Mouse (Mus musculus) stomach, postnatal 0 days (tissue): ENCODE measurements around the gene Satb1. TPM values are rescaled to one million over a fixed set of nuclear protein-coding genes. Genes with fewer than 3 reads are reported as not detected.

Source experiments
- ATAC-seq: fragments of 200-750 bp; cut with Nextera tagmentation; 2 replicates; pipeline ENCODE4 v1.8.0; 2017; ENCODE audit not compliant: low FRiP score, low TSS enrichment
- DNase-seq: peaks from one replicate; pipeline ENCODE4 v3.0.0-alpha.2; 2016; ENCODE audit warnings: low spot score
- H3K27ac ChIP-seq: fragments of 300-500 bp; sonication (generic); replicated peaks from 2 replicates; pipeline ENCODE4 v1.5.1; 2014; ENCODE audit warnings: mild to moderate bottlenecking, control low read depth
- H3K27me3 ChIP-seq: fragments of 300-500 bp; sonication (generic); 2 replicates; pipeline ENCODE4 v1.6.1; 2014; ENCODE audit warnings: low read length; ENCODE audit not compliant: control insufficient read depth, insufficient read depth
- H3K36me3 ChIP-seq: fragments of 300-500 bp; sonication (generic); 2 replicates; pipeline ENCODE4 v1.6.1; 2014; ENCODE audit warnings: low read length, mixed read lengths; ENCODE audit not compliant: control insufficient read depth, insufficient read depth
- H3K4me1 ChIP-seq: fragments of 300-500 bp; sonication (generic); replicated peaks from 2 replicates; pipeline ENCODE4 v1.6.1; 2014; ENCODE audit warnings: antibody characterized with exemption; ENCODE audit not compliant: control insufficient read depth, insufficient read depth
- H3K4me2 ChIP-seq: fragments of 300-500 bp; sonication (generic); replicated peaks from 2 replicates; pipeline ENCODE4 v1.6.1; 2014; ENCODE audit warnings: low read depth, mild to moderate bottlenecking, control low read depth, moderate library complexity
- H3K4me3 ChIP-seq: fragments of 300-500 bp; sonication (generic); 2 replicates; pipeline ENCODE4 v1.5.1; 2014; ENCODE audit warnings: low read depth, low read length, control low read depth
- H3K9ac ChIP-seq: fragments of 300-500 bp; sonication (generic); 2 replicates; pipeline ENCODE4 v1.6.1; 2014; ENCODE audit warnings: mild to moderate bottlenecking, low read length, control low read depth, mixed read lengths
- H3K9me3 ChIP-seq: fragments of 300-500 bp; sonication (generic); 2 replicates; pipeline ENCODE4 v1.6.1; 2016; ENCODE audit warnings: low read length; ENCODE audit not compliant: control insufficient read depth
- CTCF ChIP-seq: IDR thresholded peaks from 2 replicates; pipeline ENCODE4 v1.5.1; 2016; ENCODE audit warnings: antibody characterized with exemption, low read depth, mild to moderate bottlenecking, moderate library complexity
- EP300 ChIP-seq: optimal IDR thresholded peaks from 2 replicates; pipeline ENCODE3; 2016; ENCODE audit warnings: antibody characterized with exemption
- WGBS: fragments of 180-500 bp; shearing (Covaris S2); extraction: QIAGEN DNeasy Blood & Tissue Kit; methylation state at CpG from one replicate; pipeline ENCODE4 v1.1.7; 2014; 5-methylcytosine and 5-hydroxymethylcytosine counted together
- polyA plus RNA-seq: library from polyadenylated mRNA; unstranded; fragments of >200 nt; fragmentation: Nextera tagmentation; extraction: Ambion mirVana; gene quantifications from 2 replicates; pipeline ENCODE4 v1.2.1, GENCODE M21; 2015

The Satb1 gene
- polyA plus RNA-seq, 1 experiment from 2014 or later: 2.9 TPM

- 3% methylated on average over 6 of the region's 6 CpGs for WGBS
- H3K36me3 ChIP-seq: no peaks in the 10 kb centered on the region
- no peaks in the 10 kb centered on the region for H3K27me3 ChIP-seq
- no peaks in the 10 kb centered on the region for H3K9me3 ChIP-seq
- no peak for DNase-seq
- no peaks in the 10 kb centered on the region for H3K4me1 ChIP-seq
- no peak for TF ChIP-seq EP300
- TF ChIP-seq CTCF: no peak
- H3K4me2 ChIP-seq: peak overlapping the region; percentile 95
- peak overlapping the region; percentile 85 for H3K4me3 ChIP-seq
- H3K27ac ChIP-seq: no peak overlapping the region
- no peak overlapping the region for H3K9ac ChIP-seq
- no peak for ATAC-seq
Observed at GRCm38 (mm10) chr17:51813784-51814120, 19.3 kb downstream of the Satb1 start.

GRCm38 (mm10) chr17:51812942-51813783 is 19.9 kb downstream of the Satb1 start:
- peak; percentile 55 for DNase-seq
- H3K9ac ChIP-seq: peak overlapping the region; percentile 72
- peak overlapping the region; percentile 85 for H3K4me3 ChIP-seq
- no peaks in the 10 kb centered on the region for H3K36me3 ChIP-seq
- under 1% methylated on average over 60 of the region's 115 CpGs for WGBS
- peak; percentile 65 for ATAC-seq
- TF ChIP-seq CTCF (no peak), EP300 (no peak)
- no peaks in the 10 kb centered on the region for H3K27me3 ChIP-seq
- H3K9me3 ChIP-seq: no peaks in the 10 kb centered on the region
- H3K4me2 ChIP-seq: peak overlapping the region; percentile 95
- peak overlapping the region; percentile 30 for H3K27ac ChIP-seq
- H3K4me1 ChIP-seq: no peaks in the 10 kb centered on the region

GRCm38 (mm10) chr17:51812261-51812941 is 20.7 kb downstream of the Satb1 start:
- Histone ChIP-seq H3K9me3 (no peaks in the 10 kb centered on the region), H3K9ac (peak overlapping the region; percentile 72), H3K27ac (peak overlapping the region; percentile 30; the same call in 1 of the 2 replicates), H3K27me3 (no peaks in the 10 kb centered on the region), H3K4me1 (no peaks in the 10 kb centered on the region), H3K4me2 (peak overlapping the region; percentile 95), H3K36me3 (no peaks in the 10 kb centered on the region), H3K4me3 (peak overlapping the region; percentile 85)
- TF ChIP-seq EP300: no peak
- TF ChIP-seq CTCF: no peak
- ATAC-seq (peak; percentile 26; the same call in 1 of the 2 replicates), DNase-seq (peak; percentile 21)
- whole genome bisulfite sequencing: under 1% methylated on average over 32 of the region's 48 CpGs

GRCm38 (mm10) chr17:51811911-51812260 is 21.2 kb downstream of the Satb1 start:
- no peak for DNase-seq
- Histone ChIP-seq H3K4me3 (peak overlapping the region; percentile 85), H3K36me3 (no peaks in the 10 kb centered on the region), H3K27ac (no peak overlapping the region), H3K4me1 (no peaks in the 10 kb centered on the region), H3K9ac (peak overlapping the region; percentile 72), H3K27me3 (no peaks in the 10 kb centered on the region), H3K9me3 (no peaks in the 10 kb centered on the region), H3K4me2 (peak overlapping the region; percentile 95)
- TF ChIP-seq CTCF (no peak), EP300 (no peak)
- no peak for ATAC-seq
- WGBS: 2% methylated on average over 11 of the region's 11 CpGs

- Histone ChIP-seq H3K4me1 (no peaks in the 10 kb centered on the region), H3K27me3 (no peaks in the 10 kb centered on the region), H3K27ac (no peak overlapping the region), H3K4me2 (peak overlapping the region; percentile 95), H3K36me3 (no peaks in the 10 kb centered on the region), H3K4me3 (peak overlapping the region; percentile 85), H3K9me3 (no peaks in the 10 kb centered on the region), H3K9ac (peak overlapping the region; percentile 72; the same call in 1 of the 2 replicates)
- 18% methylated on average over 8 of the region's 8 CpGs for WGBS
- no peak for DNase-seq
- ATAC-seq: no peak
- TF ChIP-seq EP300 (no peak), CTCF (no peak)
Observed at GRCm38 (mm10) chr17:51811086-51811868, 21.8 kb downstream of the Satb1 start.
